Mouse (Mus musculus) thymus, adult 2 months (tissue): Measurements from ENCODE around the gene 9130230L23Rik.

ENCODE experiments used
- CTCF ChIP-seq: fragments of 200-500 bp; IDR thresholded peaks from 2 replicates; pipeline ENCODE4 v1.5.1; 2012; ENCODE audit warnings: mild to moderate bottlenecking, control low read depth, low read length, moderate library complexity, borderline replicate concordance; ENCODE audit not compliant: control insufficient read depth, poor library complexity, insufficient read depth; ENCODE audit errors: extremely low read depth
- POLR2A ChIP-seq: fragments of 200-500 bp; IDR thresholded peaks from 2 replicates; pipeline ENCODE4 v1.6.1; 2012; ENCODE audit warnings: mild to moderate bottlenecking, low read length, control low read depth, moderate library complexity; ENCODE audit not compliant: control insufficient read depth, poor library complexity, insufficient read depth; ENCODE audit errors: extremely low read depth

DNA sequence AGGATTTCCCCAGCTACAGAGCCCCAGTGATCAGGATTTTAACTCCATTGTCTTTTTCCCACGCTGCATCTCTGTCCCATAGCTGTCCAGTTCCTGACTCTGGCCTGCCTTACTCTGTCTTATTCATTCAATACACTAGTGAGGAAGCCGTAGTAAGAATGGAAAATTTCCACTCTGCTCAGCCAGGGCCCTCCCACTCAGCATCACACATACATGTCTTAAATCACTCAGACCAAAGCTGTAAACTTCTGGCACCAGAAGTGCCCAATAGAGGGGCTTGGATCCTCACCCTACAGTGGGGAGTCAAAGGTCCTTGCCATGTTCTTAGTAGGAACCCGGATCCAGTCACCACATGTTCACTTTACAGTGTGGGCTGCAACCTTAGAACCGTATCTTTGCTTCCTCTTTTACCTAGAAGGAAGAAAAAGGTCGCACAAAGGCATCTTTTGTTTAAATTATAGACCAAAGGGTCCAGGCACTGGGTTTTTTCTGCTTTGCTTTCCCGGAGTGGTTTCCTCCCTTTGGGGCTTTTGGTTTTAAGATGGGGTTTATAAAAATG, 3.4 kb downstream of the 9130230L23Rik start:
- TF ChIP-seq POLR2A, result no peak
- TF ChIP-seq CTCF, result no peak
